Mouse (Mus musculus) G1E (cell line): ENCODE measurements around the gene Phlpp1.

ENCODE experiments used
- CTCF ChIP-seq: IDR thresholded peaks from 2 replicates; pipeline ENCODE4 v1.5.1; 2012; ENCODE audit warnings: low read depth, low read length, inconsistent platforms, mixed read lengths
- GATA1 ChIP-seq: IDR thresholded peaks from 2 replicates; pipeline ENCODE4 v1.6.1; 2012; ENCODE audit warnings: borderline replicate concordance, low read length, inconsistent platforms, mixed read lengths
- GATA2 ChIP-seq: IDR thresholded peaks from 2 replicates; pipeline ENCODE4 v1.6.1; 2012; ENCODE audit warnings: low read depth, low read length, inconsistent platforms, borderline replicate concordance
- POLR2AphosphoS5 ChIP-seq: IDR thresholded peaks from 2 replicates; pipeline ENCODE4 v1.6.1; 2012; ENCODE audit warnings: low read depth, low read length, inconsistent platforms; ENCODE audit not compliant: insufficient replicate concordance
- TAL1 ChIP-seq: conservative IDR thresholded peaks from 2 replicates; pipeline ENCODE4 v1.6.1; 2012; ENCODE audit warnings: low read depth, low read length, inconsistent platforms, mixed read lengths

- TF ChIP-seq TAL1 (no peak), CTCF (no peak), GATA2 (no peak), POLR2AphosphoS5 (no peak), GATA1 (no peak)
These were observed 45.0 kb upstream of the Phlpp1 start for GRCm38 (mm10) chr1:106126601-106127000.
